Mouse (Mus musculus) forebrain, postnatal 0 days (tissue): ENCODE data around the gene Ndufb10. TPM values are rescaled to one million over a fixed set of nuclear protein-coding genes. Genes with fewer than 3 reads are reported as not detected.

Experiments
- ATAC-seq: fragments of 200-750 bp; cut with Nextera tagmentation; 2 replicates; pipeline ENCODE4 v1.8.0; 2017; ENCODE audit warnings: mild to moderate bottlenecking, moderate library complexity
- DNase-seq: peaks from one replicate; pipeline ENCODE4 v3.0.0-alpha.2; 2015
- H3K27ac ChIP-seq: fragments of 300-500 bp; sonication (generic); 2 replicates; pipeline ENCODE4 v1.5.1; 2014; ENCODE audit warnings: low read depth, mild to moderate bottlenecking, antibody characterized with exemption, low read length, moderate library complexity, mixed read lengths
- H3K27me3 ChIP-seq: fragments of 300-500 bp; sonication (generic); 2 replicates; pipeline ENCODE4 v1.6.1; 2014; ENCODE audit warnings: mild to moderate bottlenecking, low read length, mixed read lengths; ENCODE audit not compliant: insufficient read depth
- H3K36me3 ChIP-seq: fragments of 300-500 bp; sonication (generic); 2 replicates; pipeline ENCODE4 v1.6.1; 2014; ENCODE audit warnings: mild to moderate bottlenecking, moderate library complexity; ENCODE audit not compliant: insufficient read depth
- H3K4me1 ChIP-seq: fragments of 300-500 bp; sonication (generic); 2 replicates; pipeline ENCODE4 v1.6.1; 2014; ENCODE audit warnings: antibody characterized with exemption; ENCODE audit not compliant: insufficient read depth
- H3K4me2 ChIP-seq: fragments of 300-500 bp; sonication (generic); 2 replicates; pipeline ENCODE4 v1.6.1; 2014; ENCODE audit warnings: low read depth, mild to moderate bottlenecking, moderate library complexity
- H3K4me3 ChIP-seq: fragments of 300-500 bp; sonication (generic); 2 replicates; pipeline ENCODE4 v1.5.1; 2014; ENCODE audit warnings: low read depth, low read length, mixed read lengths
- H3K9ac ChIP-seq: fragments of 300-500 bp; sonication (generic); 2 replicates; pipeline ENCODE4 v1.6.1; 2014; ENCODE audit warnings: mild to moderate bottlenecking
- H3K9me3 ChIP-seq: fragments of 300-500 bp; sonication (generic); 2 replicates; pipeline ENCODE4 v1.6.1; 2016; ENCODE audit warnings: low read length
- CTCF ChIP-seq: sonication (generic); IDR thresholded peaks from 2 replicates; pipeline ENCODE4 v1.5.1; 2016; ENCODE audit warnings: antibody characterized with exemption, control low read depth, low read depth
- WGBS: fragments of 180-500 bp; shearing (Covaris S2); extraction: QIAGEN DNeasy Blood & Tissue Kit; methylation state at CpG from one replicate; pipeline ENCODE4 v1.1.7; 2014; 5-methylcytosine and 5-hydroxymethylcytosine counted together
- polyA plus RNA-seq: library from polyadenylated mRNA; unstranded; fragments of >200 nt; fragmentation: Nextera tagmentation; extraction: Ambion mirVana; gene quantifications from 2 replicates; pipeline ENCODE4 v1.2.1, GENCODE M21; 2015
- total RNA-seq: library from RNA; depleted of rRNA; stranded (reverse); fragments of >200 nt; gene quantifications from 2 replicates; pipeline ENCODE4 v1.2.3, GENCODE M21; 2014

The Ndufb10 gene
- total and polyA plus RNA-seq, 2 experiments from 2014 or later: 151 to 312 TPM

DNA sequence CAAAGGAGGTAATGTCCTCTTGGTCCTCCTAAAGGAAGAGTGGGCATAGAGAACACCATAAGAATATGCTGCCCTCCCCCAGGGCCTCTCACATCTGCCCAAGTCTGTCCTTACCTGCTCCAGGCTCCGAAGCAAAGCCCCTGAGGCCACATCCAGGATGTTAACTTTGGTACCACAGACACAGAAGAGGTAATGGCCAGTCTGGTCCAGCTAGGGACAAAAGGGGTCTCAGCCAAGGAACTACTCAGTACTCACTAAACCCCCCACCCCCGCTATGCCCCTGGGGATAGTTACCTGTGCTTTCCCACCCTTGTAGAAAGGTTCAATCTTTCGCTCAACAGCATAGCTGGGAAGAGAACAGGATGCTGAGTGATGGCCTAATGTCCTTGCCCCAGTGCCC, 18.5 kb downstream of the Ndufb10 start:
- Histone ChIP-seq H3K27me3 (no peaks in the 10 kb centered on the region), H3K9ac (no peak overlapping the region), H3K36me3 (peaks cover 40% of the 10 kb centered on the region), H3K4me1 (peaks cover 3% of the 10 kb centered on the region; the same call in 1 of the 2 replicates), H3K27ac (no peak overlapping the region), H3K4me2 (no peak overlapping the region), H3K4me3 (no peak overlapping the region), H3K9me3 (no peaks in the 10 kb centered on the region)
- no peak for DNase-seq
- WGBS: 95% methylated on average over 3 of the region's 3 CpGs
- ATAC-seq: no peak
- TF ChIP-seq CTCF: no peak

DNA sequence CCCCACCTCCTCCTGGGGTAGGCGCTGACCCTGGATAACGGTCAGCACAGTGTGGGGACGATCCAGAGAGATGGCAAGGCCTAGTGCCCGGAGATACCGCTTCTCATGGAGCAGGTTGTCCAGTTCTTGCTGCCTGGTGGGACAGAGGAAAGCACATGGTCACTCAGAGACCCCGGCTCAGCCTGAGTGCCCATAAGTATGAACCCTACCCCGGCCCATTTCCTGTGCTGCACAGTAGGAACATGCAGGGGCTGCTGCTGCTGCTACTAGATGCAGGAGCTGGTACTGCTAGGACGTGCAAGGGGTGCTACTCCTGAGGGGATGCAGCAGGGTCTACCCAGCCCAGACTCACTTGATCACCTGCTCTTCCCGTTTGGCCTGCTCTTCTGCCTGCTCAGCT, 23.0 kb downstream of the Ndufb10 start:
- Histone ChIP-seq H3K27ac (no peak overlapping the region), H3K4me2 (no peak overlapping the region), H3K36me3 (peaks cover 56% of the 10 kb centered on the region), H3K4me1 (peaks cover 6% of the 10 kb centered on the region; the same call in 1 of the 2 replicates), H3K4me3 (no peak overlapping the region), H3K9ac (no peak overlapping the region), H3K27me3 (no peaks in the 10 kb centered on the region), H3K9me3 (no peaks in the 10 kb centered on the region)
- 92% methylated on average over 9 of the region's 9 CpGs for WGBS
- TF ChIP-seq CTCF: no peak
- ATAC-seq (no peak), DNase-seq (no peak)

DNA sequence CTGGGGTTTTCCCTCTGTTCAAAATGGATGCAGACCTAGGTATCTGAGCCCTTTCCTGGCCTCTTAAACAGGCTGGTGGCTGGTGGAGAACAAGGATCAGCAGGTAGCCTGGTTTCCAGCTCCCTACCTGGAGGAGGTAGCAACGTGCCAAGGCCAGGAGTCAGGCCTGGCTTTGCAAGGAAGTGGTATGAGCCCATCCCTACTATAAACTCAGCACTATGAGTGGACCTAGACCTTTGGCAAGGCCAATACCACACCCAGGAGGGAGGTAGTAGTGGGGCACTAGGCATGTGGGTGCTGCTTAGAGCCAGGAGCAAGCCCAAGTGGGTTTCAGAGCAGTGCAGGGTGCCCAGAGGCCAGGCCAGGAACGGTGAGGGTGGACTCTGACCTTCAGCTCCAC, 24.8 kb downstream of the Ndufb10 start:
- no peaks in the 10 kb centered on the region for H3K27me3 ChIP-seq
- no peaks in the 10 kb centered on the region for H3K9me3 ChIP-seq
- no peak for ATAC-seq
- no peak overlapping the region for H3K4me2 ChIP-seq
- no peak overlapping the region for H3K4me3 ChIP-seq
- H3K36me3 ChIP-seq: peaks cover 48% of the 10 kb centered on the region
- H3K4me1 ChIP-seq: peaks cover 11% of the 10 kb centered on the region; the same call in 1 of the 2 replicates
- H3K9ac ChIP-seq: no peak overlapping the region
- no peak for DNase-seq
- 87% methylated on average over 2 of the region's 2 CpGs for WGBS
- TF ChIP-seq CTCF: no peak
- H3K27ac ChIP-seq: no peak overlapping the region

DNA sequence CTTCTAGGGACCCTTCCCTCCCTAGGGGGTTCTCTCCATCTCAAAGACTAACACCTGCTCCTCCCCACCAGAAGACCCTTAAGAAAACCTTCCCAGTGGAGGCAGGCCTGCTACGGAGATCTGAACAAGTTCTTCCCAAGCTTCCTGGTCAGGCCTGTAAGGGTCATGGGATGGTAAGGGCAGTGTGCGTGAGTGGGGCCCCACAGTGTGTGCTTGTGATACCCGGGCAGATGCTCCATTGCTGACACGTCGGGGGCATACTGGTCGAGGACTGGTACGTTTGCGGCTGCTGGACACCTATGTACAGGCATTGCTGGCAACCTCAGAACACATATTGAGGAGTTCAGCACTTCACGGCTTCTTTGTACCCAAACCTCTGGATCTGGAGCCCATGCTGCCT, 25.6 kb downstream of the Ndufb10 start:
- H3K36me3 ChIP-seq: peaks cover 40% of the 10 kb centered on the region
- no peaks in the 10 kb centered on the region for H3K27me3 ChIP-seq
- ATAC-seq (no peak), DNase-seq (no peak)
- no peak overlapping the region for H3K4me3 ChIP-seq
- H3K4me1 ChIP-seq: peaks cover 11% of the 10 kb centered on the region; the same call in 1 of the 2 replicates
- no peak overlapping the region for H3K9ac ChIP-seq
- H3K4me2 ChIP-seq: no peak overlapping the region
- H3K27ac ChIP-seq: no peak overlapping the region
- 72% methylated on average over 9 of the region's 9 CpGs for WGBS
- H3K9me3 ChIP-seq: no peaks in the 10 kb centered on the region
- TF ChIP-seq CTCF: no peak

DNA sequence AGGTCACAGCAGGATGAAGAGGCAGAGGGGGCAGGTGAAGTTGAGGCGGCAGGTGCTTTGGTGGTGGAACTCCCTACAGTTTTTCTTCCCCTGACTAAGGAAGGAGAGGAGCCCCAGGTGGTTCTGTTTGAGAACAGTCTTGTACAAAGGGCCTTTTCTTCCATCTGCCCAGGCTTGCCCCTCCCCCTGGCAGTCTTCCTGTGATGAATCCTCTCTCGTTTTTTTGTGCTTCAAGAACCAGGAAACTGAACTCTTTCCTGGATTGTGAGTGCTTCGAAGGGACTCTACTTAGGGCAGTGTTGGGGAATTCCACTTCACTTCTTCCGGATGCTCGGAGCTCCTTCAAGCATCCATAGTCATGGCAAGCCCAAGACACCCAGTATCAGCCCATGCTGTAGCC, 26.3 kb downstream of the Ndufb10 start:
- H3K4me1 ChIP-seq: peaks cover 11% of the 10 kb centered on the region; the same call in 1 of the 2 replicates
- no peak for TF ChIP-seq CTCF
- H3K9ac ChIP-seq: no peak overlapping the region
- no peak overlapping the region for H3K4me2 ChIP-seq
- no peak for ATAC-seq
- no peaks in the 10 kb centered on the region for H3K9me3 ChIP-seq
- WGBS: 18% methylated on average over 5 of the region's 5 CpGs
- no peak overlapping the region for H3K27ac ChIP-seq
- peaks cover 41% of the 10 kb centered on the region for H3K36me3 ChIP-seq
- H3K27me3 ChIP-seq: no peaks in the 10 kb centered on the region
- no peak for DNase-seq
- H3K4me3 ChIP-seq: no peak overlapping the region

DNA sequence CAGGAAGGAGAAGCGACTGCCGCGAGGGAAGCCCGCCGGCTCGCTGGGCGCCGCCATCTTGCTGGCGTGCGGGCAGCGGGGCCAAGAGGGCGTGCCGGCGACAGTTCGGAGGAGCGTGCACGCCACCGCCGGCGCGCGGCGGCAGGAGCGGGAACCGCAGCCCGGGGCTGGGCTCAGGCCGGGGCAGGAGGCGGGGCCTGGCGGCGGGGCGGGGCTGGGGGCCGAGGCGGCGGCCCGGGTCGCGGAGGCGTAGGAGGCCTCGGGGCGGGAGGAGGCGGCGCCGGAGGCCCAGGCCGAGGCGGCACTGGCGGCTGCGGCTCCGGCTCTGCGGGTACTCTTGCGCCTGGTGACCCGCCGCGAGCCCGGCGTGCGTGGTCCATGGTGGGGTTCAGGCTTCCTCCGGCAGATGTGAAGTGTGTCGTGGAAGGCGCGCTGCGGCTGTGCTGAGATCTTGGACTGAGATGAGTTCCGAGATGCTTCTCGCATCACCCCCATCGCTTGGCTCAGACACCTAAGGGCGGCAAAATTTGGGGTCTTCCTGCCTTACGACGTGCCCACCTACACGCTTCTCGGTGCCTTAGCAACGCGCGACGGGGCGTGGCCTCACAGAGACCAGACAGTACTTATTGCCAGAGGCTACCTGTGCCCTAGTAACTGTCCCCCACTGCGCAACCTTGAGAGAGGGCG, 28.1 kb downstream of the Ndufb10 start, which contains the start of the genes Gfer and Noxo1:
Gene Gfer, minus strand, starts transcription at position 146 of the 687 bp plus-strand sequence.
Gene Noxo1, plus strand, starts transcription at position 224 of the 687 bp plus-strand sequence.
- Histone ChIP-seq H3K4me2 (peak within 1 kb of the TSS; percentile 83), H3K9ac (peak within 1 kb of the TSS; percentile 79), H3K27me3 (no peaks in the 10 kb centered on the region), H3K4me1 (peaks cover 11% of the 10 kb centered on the region; the same call in 1 of the 2 replicates), H3K4me3 (peak within 1 kb of the TSS; percentile 76), H3K9me3 (no peaks in the 10 kb centered on the region), H3K36me3 (peaks cover 26% of the 10 kb centered on the region), H3K27ac (peak within 1 kb of the TSS; percentile 90)
- peak; percentile 48 for TF ChIP-seq CTCF
- DNase-seq: peak; percentile 87
- peak; percentile 96 for ATAC-seq
- under 1% methylated on average over 63 of the region's 76 CpGs for WGBS

DNA sequence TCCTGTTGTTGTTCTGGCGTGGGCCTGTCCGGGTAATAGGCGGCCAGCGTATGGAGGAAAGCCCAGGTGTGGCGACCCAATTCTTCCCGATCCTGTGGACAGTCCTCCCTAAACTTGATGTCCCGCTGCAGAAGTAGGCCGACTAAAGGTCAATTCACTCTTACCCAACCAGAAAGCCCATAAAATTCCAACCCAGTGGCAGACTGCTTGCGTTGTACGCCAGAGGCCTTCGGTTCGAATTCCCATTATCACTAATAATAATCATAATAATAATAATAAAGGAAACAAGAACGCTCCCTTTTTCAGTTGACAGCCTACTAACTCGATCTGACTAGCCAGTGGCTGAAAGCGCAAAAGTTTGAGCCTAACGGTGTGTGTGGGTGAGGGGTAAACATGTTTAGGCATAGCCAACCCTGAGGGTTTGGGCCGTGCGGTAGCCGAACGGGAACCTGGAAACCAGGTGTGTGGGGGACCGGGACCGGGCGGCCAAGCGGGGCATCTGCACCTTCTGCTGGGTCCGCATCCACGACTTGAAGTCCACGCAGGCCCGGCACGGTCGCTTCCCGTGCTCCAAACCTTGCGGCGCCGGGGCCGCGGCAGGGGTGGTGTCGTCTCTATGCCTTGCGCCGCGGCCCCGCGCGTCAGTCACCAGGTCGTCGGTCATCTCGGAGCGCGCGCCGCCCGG, 28.8 kb downstream of the Ndufb10 start:
- 7% methylated on average over 48 of the region's 51 CpGs for WGBS
- DNase-seq: no peak
- Histone ChIP-seq H3K9ac (peak overlapping the region; percentile 79), H3K27me3 (no peaks in the 10 kb centered on the region), H3K36me3 (peaks cover 19% of the 10 kb centered on the region), H3K9me3 (no peaks in the 10 kb centered on the region), H3K27ac (peak overlapping the region; percentile 90), H3K4me3 (peak overlapping the region; percentile 76), H3K4me2 (peak overlapping the region; percentile 83), H3K4me1 (peaks cover 16% of the 10 kb centered on the region)
- ATAC-seq: no peak
- TF ChIP-seq CTCF: no peak
